Mouse (Mus musculus) CH12.LX (cell line): Measurements from ENCODE around the gene Mmp3. TPM values are rescaled to one million over a fixed set of nuclear protein-coding genes. Genes with fewer than 3 reads are reported as not detected.

Experiments used
- polyA plus RNA-seq: library from polyadenylated mRNA; unstranded; fragments of >175 nt; gene quantifications from 2 replicates; pipeline ENCODE4 v1.2.1, GENCODE M21; 2012; ENCODE audit warnings: low read depth; ENCODE audit not compliant: insufficient read length
- total RNA-seq, 2 experiments: library from RNA; depleted of rRNA; stranded (reverse); fragments of 300-350 nt in 1 of 2; fragments of >200 nt in 1 of 2; gene quantifications; 2 replicates each; pipeline ENCODE4 v1.2.3; 2012 to 2014

The Mmp3 gene
- total and polyA plus RNA-seq, 3 experiments: not detected

Other genes with a start within 250 kb of the Mmp3 start
- gene Mmp13, start 173.3 kb upstream of the Mmp3 start, total RNA-seq (2012; rRNA removed): not detected in 2 replicates
- gene Mmp13, start 173.3 kb upstream of the Mmp3 start, total RNA-seq (2014; rRNA removed): not detected in 2 replicates
- gene Mmp13, start 173.3 kb upstream of the Mmp3 start, polyA plus RNA-seq: not detected in 2 replicates
- gene Mmp12, start 101.4 kb upstream of the Mmp3 start, total RNA-seq (2012; rRNA removed): not detected in 2 replicates
- 0.11 TPM in 1 of 2 replicates, not detected in the other for gene Mmp12, start 101.4 kb upstream of the Mmp3 start, total RNA-seq (2014; rRNA removed)
- gene Mmp12, start 101.4 kb upstream of the Mmp3 start, polyA plus RNA-seq: not detected in 2 replicates
- not detected in 2 replicates for gene Mmp1b, start 57.8 kb upstream of the Mmp3 start, total RNA-seq (2012; rRNA removed)
- not detected in 2 replicates for gene Mmp1b, start 57.8 kb upstream of the Mmp3 start, total RNA-seq (2014; rRNA removed)
- gene Mmp1b, start 57.8 kb upstream of the Mmp3 start, polyA plus RNA-seq: 0.16 TPM in 1 of 2 replicates, not detected in the other
- gene Mmp10, start 56.5 kb downstream of the Mmp3 start, total RNA-seq (2012; rRNA removed): 1.9 and 3.1 TPM in 2 replicates
- 4.2 TPM in 2 replicates for gene Mmp10, start 56.5 kb downstream of the Mmp3 start, total RNA-seq (2014; rRNA removed)
- 1.4 and 1.5 TPM in 2 replicates for gene Mmp10, start 56.5 kb downstream of the Mmp3 start, polyA plus RNA-seq
- not detected in 2 replicates for gene Mmp8, start 112.6 kb downstream of the Mmp3 start, total RNA-seq (2012; rRNA removed)
- gene Mmp8, start 112.6 kb downstream of the Mmp3 start, total RNA-seq (2014; rRNA removed): not detected in 2 replicates
- gene Mmp8, start 112.6 kb downstream of the Mmp3 start, polyA plus RNA-seq: not detected in 2 replicates
- gene Mmp27, start 125.6 kb downstream of the Mmp3 start, total RNA-seq (2012; rRNA removed): not detected in 2 replicates
- not detected in 2 replicates for gene Mmp27, start 125.6 kb downstream of the Mmp3 start, total RNA-seq (2014; rRNA removed)
- not detected in 2 replicates for gene Mmp27, start 125.6 kb downstream of the Mmp3 start, polyA plus RNA-seq
- 0.04 TPM in 1 of 2 replicates, not detected in the other for gene Mmp20, start 182.4 kb downstream of the Mmp3 start, total RNA-seq (2012; rRNA removed)
- 0.07 and 0.11 TPM in 2 replicates for gene Mmp20, start 182.4 kb downstream of the Mmp3 start, total RNA-seq (2014; rRNA removed)
- not detected in 2 replicates for gene Mmp20, start 182.4 kb downstream of the Mmp3 start, polyA plus RNA-seq
- gene Mmp7, start 246.3 kb downstream of the Mmp3 start, total RNA-seq (2012; rRNA removed): not detected in 2 replicates
- not detected in 2 replicates for gene Mmp7, start 246.3 kb downstream of the Mmp3 start, total RNA-seq (2014; rRNA removed)
- not detected in 2 replicates for gene Mmp7, start 246.3 kb downstream of the Mmp3 start, polyA plus RNA-seq